Mouse (Mus musculus) olfactory bulb, adult 2 months (tissue): Measurements from ENCODE around the gene Iqcg.

Experiments
- CTCF ChIP-seq: fragments of 200-500 bp; IDR thresholded peaks from 2 replicates; pipeline ENCODE4 v1.5.1; 2012; ENCODE audit warnings: low read depth, mild to moderate bottlenecking, low read length, moderate library complexity; ENCODE audit not compliant: insufficient read depth
- POLR2A ChIP-seq: fragments of 200-500 bp; IDR thresholded peaks from 2 replicates; pipeline ENCODE4 v1.6.1; 2012; ENCODE audit warnings: mild to moderate bottlenecking, low read depth, low read length, moderate library complexity; ENCODE audit not compliant: insufficient read depth

DNA sequence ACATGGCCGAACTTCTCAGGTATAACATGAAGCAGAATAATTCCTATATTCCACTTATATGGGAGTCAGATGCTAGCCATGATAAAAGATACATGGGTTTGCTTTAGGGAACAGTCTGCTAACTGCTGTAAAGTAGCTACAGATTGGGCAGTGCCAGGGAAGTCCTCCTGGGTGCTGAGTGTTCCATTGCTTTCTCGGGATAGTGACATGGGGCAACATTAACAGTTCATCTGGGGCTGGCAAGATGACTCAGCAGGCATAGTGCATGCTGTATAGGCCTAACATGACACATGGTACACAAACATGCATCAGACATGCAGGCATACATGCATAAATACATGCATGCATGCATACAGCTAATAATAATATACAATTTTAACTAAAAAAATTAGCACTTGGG is 28.0 kb upstream of the Iqcg start:
- no peak for TF ChIP-seq CTCF
- TF ChIP-seq POLR2A, result no peak
